Mouse (Mus musculus): ENCODE results near the gene Polr3gl. TPM values are rescaled to one million over a fixed set of nuclear protein-coding genes. Genes with fewer than 3 reads are reported as not detected.

Gene Polr3gl
- polyA plus RNA-seq, 1 experiment from 2014 or later: 18.5 TPM

- H3K9me3 ChIP-seq (ENCODE audit: control insufficient read depth, low read length): no peaks in the 10 kb centered on the region
- H3K4me2 ChIP-seq (replicated peaks): peak within 1 kb of the TSS; percentile 47
- 26% methylated on average over 17 of the region's 17 CpGs for WGBS
- ATAC-seq (ENCODE audit: low FRiP score) (peak; percentile 85), DNase-seq (ENCODE audit: low spot score) (peak; percentile 81)
- H3K4me1 ChIP-seq (replicated peaks; ENCODE audit: control insufficient read depth, insufficient read depth, low read length): peaks cover 14% of the 10 kb centered on the region; the same call in 1 of the 2 replicates
- no peak within 1 kb of the TSS for H3K9ac ChIP-seq
- H3K27ac ChIP-seq: peak within 1 kb of the TSS; percentile 64
- H3K27me3 ChIP-seq (ENCODE audit: control insufficient read depth, insufficient read depth, low read length): 0 out of 2 replicates have a peak, but pooled peaks cover 2% of the 10 kb centered on the region
- peak within 1 kb of the TSS; percentile 6; the same call in 1 of the 2 replicates for H3K4me3 ChIP-seq (replicated peaks; ENCODE audit: low read length)
- H3K36me3 ChIP-seq (replicated peaks; ENCODE audit: control insufficient read depth, insufficient read depth): 0 out of 2 replicates have a peak, but pooled peaks cover 4% of the 10 kb centered on the region
These were observed 17.1 kb downstream of the Polr3gl start, which contains the start of gene Gm16253 for GRCm38 (mm10) chr3:96576690-96577541. Gene Gm16253 (plus strand): TSS chr3:96576984.

DNA sequence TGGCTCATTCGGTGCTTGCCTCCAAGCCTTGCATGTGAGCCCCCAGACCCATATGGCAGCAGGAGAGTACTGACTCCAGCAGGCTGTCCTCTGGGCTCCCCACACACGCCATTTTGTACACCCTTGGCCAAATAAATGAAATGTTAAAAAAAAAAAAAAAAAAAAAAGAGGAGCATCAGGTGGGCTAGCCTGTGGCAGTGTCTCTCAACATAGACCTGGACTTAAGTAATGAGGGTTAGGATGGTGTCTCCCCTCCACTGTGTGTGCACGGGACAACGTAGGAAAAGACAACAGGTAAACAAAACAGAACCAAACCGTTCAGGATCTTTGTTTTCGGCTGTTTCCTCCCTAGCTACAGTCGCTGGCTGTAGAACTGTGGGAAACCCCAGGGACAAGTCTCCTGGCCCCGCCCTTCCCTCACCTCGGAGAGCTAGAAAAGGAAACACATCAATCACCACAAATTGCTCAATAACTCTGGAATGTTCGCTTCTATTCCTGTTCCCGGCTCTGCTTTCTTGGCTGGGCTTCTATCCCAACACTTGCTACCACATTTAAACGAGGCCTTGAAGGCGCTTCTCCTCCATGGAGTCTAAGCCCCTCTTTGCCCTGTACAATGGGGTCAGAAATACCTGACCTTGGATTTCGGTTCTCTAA, 17.8 kb downstream of the Polr3gl start:
- no peak overlapping the region for H3K9ac ChIP-seq
- DNase-seq (ENCODE audit: low spot score) (no peak), ATAC-seq (ENCODE audit: low FRiP score) (no peak)
- peak overlapping the region; percentile 64 for H3K27ac ChIP-seq
- H3K36me3 ChIP-seq (replicated peaks; ENCODE audit: control insufficient read depth, insufficient read depth): 0 out of 2 replicates have a peak, but pooled peaks cover 4% of the 10 kb centered on the region
- WGBS: 59% methylated on average over 14 of the region's 14 CpGs
- peaks cover 14% of the 10 kb centered on the region; the same call in 1 of the 2 replicates for H3K4me1 ChIP-seq (replicated peaks; ENCODE audit: control insufficient read depth, insufficient read depth, low read length)
- H3K27me3 ChIP-seq (ENCODE audit: control insufficient read depth, insufficient read depth, low read length): no peaks in the 10 kb centered on the region
- H3K9me3 ChIP-seq (ENCODE audit: control insufficient read depth, low read length): no peaks in the 10 kb centered on the region
- H3K4me3 ChIP-seq (replicated peaks; ENCODE audit: low read length): peak overlapping the region; percentile 6; the same call in 1 of the 2 replicates
- peak overlapping the region; percentile 47 for H3K4me2 ChIP-seq (replicated peaks)

DNA sequence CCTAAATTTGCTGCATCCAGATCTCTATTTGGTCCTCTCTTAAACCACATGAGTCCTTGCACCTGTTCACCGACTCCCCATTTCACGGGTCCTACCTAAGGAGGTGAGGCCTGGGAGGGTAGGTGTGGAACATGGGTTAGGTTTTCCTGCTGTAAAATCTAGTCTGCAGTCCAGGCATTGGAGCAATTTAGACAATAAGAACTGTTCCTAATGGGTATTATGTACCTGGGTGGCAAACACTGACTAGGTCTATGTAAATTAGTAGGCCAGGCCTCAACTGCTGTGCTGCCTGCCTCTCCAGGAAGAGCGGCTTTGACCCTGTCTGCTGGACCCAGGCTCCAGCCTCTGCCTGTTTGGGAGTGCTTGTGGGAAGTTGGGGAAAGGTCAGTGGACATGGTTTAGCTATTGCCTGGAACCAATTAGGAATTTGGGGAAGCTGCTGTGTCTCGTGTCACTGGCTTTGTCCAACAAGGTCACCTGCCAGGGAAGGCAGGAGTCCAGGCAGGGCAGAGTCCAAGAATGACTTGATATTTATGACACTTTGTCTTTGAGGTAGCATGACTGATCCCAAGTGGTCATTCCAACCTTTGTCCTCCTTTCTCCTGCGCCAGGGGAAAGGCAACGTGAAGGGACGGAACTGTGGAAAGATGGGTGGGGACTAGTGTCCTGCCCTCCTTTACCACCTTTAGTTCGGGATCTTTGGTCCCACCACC, 18.6 kb downstream of the Polr3gl start:
- no peaks in the 10 kb centered on the region for H3K9me3 ChIP-seq (ENCODE audit: control insufficient read depth, low read length)
- H3K4me2 ChIP-seq (replicated peaks): no peak overlapping the region
- no peaks in the 10 kb centered on the region for H3K27me3 ChIP-seq (ENCODE audit: control insufficient read depth, insufficient read depth, low read length)
- H3K27ac ChIP-seq: no peak overlapping the region
- no peak overlapping the region for H3K4me3 ChIP-seq (replicated peaks; ENCODE audit: low read length)
- 83% methylated on average over 8 of the region's 8 CpGs for WGBS
- H3K9ac ChIP-seq: no peak overlapping the region
- ATAC-seq (ENCODE audit: low FRiP score) (no peak), DNase-seq (ENCODE audit: low spot score) (no peak)
- peaks cover 7% of the 10 kb centered on the region; the same call in 1 of the 2 replicates for H3K4me1 ChIP-seq (replicated peaks; ENCODE audit: control insufficient read depth, insufficient read depth, low read length)
- 0 out of 2 replicates have a peak, but pooled peaks cover 4% of the 10 kb centered on the region for H3K36me3 ChIP-seq (replicated peaks; ENCODE audit: control insufficient read depth, insufficient read depth)

- ATAC-seq (ENCODE audit: low FRiP score): no peak
- no peaks in the 10 kb centered on the region for H3K9me3 ChIP-seq (ENCODE audit: control insufficient read depth, low read length)
- WGBS: 84% methylated on average over 18 of the region's 19 CpGs
- H3K27me3 ChIP-seq (ENCODE audit: control insufficient read depth, insufficient read depth, low read length): no peaks in the 10 kb centered on the region
- H3K4me1 ChIP-seq (replicated peaks; ENCODE audit: control insufficient read depth, insufficient read depth, low read length): peaks cover 5% of the 10 kb centered on the region; the same call in 1 of the 2 replicates
- H3K4me2 ChIP-seq (replicated peaks): no peak overlapping the region
- 0 out of 2 replicates have a peak, but pooled peaks cover under 1% of the 10 kb centered on the region for H3K36me3 ChIP-seq (replicated peaks; ENCODE audit: control insufficient read depth, insufficient read depth)
- H3K27ac ChIP-seq: no peak overlapping the region
- no peak overlapping the region for H3K4me3 ChIP-seq (replicated peaks; ENCODE audit: low read length)
- DNase-seq (ENCODE audit: low spot score): no peak
- no peak overlapping the region for H3K9ac ChIP-seq
These were observed 20.1 kb downstream of the Polr3gl start for GRCm38 (mm10) chr3:96573611-96574511.

DNA sequence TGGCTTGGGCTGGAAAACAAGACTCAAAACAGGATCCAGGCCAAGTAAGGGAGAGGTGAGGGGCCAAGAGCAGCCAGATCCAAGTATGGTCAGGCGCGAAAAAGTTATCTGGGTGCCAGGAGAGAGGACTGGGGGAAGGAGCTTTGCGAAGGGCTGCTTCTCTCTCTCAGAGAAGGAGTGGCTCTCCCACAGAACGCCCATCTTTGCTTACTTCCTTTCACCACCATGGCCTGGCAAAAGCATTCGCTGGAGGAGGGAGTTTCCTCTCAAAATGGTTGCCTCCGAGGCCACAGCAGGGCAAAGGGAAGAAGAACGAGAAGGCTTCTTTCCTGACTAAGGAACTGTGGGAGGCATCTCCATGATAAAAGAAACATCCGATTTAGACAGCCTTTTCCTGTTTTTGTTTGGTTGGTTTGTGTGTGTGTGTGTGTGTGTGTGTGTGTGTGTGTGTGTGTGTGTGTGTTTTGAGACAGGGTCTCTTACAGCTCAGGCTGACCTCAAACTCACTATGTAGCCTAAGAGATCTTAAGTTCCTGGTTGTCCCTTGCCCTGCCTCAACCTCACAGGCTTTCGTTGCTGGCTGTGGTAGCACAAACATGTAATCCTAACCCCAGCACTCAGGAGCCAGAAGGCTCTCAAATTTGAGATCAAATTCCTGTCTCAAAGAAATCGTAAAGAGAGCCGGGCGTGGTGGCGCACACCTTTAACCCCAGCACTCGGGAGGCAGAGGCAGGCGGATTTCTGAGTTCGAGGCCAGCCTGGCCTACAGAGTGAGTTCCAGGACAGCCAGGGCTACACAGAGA, 21.9 kb downstream of the Polr3gl start:
- ATAC-seq (ENCODE audit: low FRiP score) (no peak), DNase-seq (ENCODE audit: low spot score) (no peak)
- no peak overlapping the region for H3K9ac ChIP-seq
- H3K4me3 ChIP-seq (replicated peaks; ENCODE audit: low read length): no peak overlapping the region
- no peak overlapping the region for H3K27ac ChIP-seq
- no peak overlapping the region for H3K4me2 ChIP-seq (replicated peaks)
- H3K4me1 ChIP-seq (replicated peaks; ENCODE audit: control insufficient read depth, insufficient read depth, low read length): peaks cover 2% of the 10 kb centered on the region; the same call in 1 of the 2 replicates
- no peaks in the 10 kb centered on the region for H3K27me3 ChIP-seq (ENCODE audit: control insufficient read depth, insufficient read depth, low read length)
- no peaks in the 10 kb centered on the region for H3K36me3 ChIP-seq (replicated peaks; ENCODE audit: control insufficient read depth, insufficient read depth)
- WGBS: 83% methylated on average over 15 of the region's 16 CpGs
- no peaks in the 10 kb centered on the region for H3K9me3 ChIP-seq (ENCODE audit: control insufficient read depth, low read length)

- Histone ChIP-seq H3K27ac (no peak overlapping the region), H3K4me2 (replicated peaks) (no peak overlapping the region), H3K4me3 (replicated peaks; ENCODE audit: low read length) (no peak overlapping the region), H3K36me3 (replicated peaks; ENCODE audit: control insufficient read depth, insufficient read depth) (no peaks in the 10 kb centered on the region), H3K9me3 (ENCODE audit: control insufficient read depth, low read length) (no peaks in the 10 kb centered on the region), H3K4me1 (replicated peaks; ENCODE audit: control insufficient read depth, insufficient read depth, low read length) (no peaks in the 10 kb centered on the region), H3K9ac (no peak overlapping the region), H3K27me3 (ENCODE audit: control insufficient read depth, insufficient read depth, low read length) (no peaks in the 10 kb centered on the region)
- 68% methylated on average over 2 of the region's 2 CpGs for WGBS
- no peak for DNase-seq (ENCODE audit: low spot score)
- ATAC-seq (ENCODE audit: low FRiP score): no peak
These were observed 22.6 kb downstream of the Polr3gl start for GRCm38 (mm10) chr3:96571336-96571735.

DNA sequence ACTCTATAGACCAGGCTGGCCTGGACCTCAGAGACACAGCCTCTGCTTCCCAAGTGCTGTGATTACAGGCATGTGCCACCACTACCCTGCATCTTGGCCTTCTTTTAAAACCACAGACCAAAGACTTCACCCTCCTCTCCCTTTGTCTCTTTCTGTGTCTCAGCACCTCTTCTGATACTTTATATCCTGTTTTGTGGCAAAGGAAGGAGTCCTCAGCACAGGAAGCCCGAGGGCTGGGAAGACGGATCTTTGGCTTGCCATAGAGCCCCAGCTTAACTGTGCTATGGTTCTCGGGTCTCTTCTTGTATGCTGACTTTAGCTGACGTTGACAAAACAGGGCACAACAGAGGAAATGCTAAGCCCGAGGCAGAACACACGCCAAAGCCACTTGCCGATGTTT, 23.3 kb downstream of the Polr3gl start:
- Histone ChIP-seq H3K9ac (no peak overlapping the region), H3K4me3 (replicated peaks; ENCODE audit: low read length) (no peak overlapping the region), H3K4me1 (replicated peaks; ENCODE audit: control insufficient read depth, insufficient read depth, low read length) (no peaks in the 10 kb centered on the region), H3K36me3 (replicated peaks; ENCODE audit: control insufficient read depth, insufficient read depth) (no peaks in the 10 kb centered on the region), H3K9me3 (ENCODE audit: control insufficient read depth, low read length) (no peaks in the 10 kb centered on the region), H3K27ac (no peak overlapping the region), H3K4me2 (replicated peaks) (no peak overlapping the region), H3K27me3 (ENCODE audit: control insufficient read depth, insufficient read depth, low read length) (no peaks in the 10 kb centered on the region)
- 82% methylated on average over 7 of the region's 7 CpGs for WGBS
- ATAC-seq (ENCODE audit: low FRiP score): no peak
- no peak for DNase-seq (ENCODE audit: low spot score)
